Mouse (Mus musculus): ENCODE data around the gene Tk1. TPM values are rescaled to one million over a fixed set of nuclear protein-coding genes. Genes with fewer than 3 reads are reported as not detected.
A peak's percentile ranks its signal among the peaks of the same experiment; 100 is the strongest.

Tk1 gene
- polyA plus RNA-seq, 1 experiment from 2014 or later, result 145 TPM

DNA sequence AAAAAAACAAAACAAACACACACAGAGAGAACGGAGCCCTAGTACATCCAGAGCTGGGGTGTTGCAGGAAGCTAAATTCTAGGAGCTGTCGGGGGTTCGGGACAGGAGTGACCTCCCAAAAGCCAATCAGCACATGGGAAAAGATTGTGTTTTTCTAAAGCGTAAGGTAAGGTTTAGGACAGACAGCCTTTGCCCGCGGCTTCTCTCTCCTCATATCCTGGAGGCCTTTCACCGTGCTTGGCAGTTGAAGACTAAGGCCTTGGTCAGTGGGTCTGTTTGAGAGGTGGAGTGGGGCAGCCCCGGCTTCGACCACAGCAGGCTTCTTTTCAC, 43.2 kb downstream of the Tk1 start:
- Histone ChIP-seq H3K4me3 (peak overlapping the region; percentile 92), H3K27ac (peak overlapping the region; percentile 100), H3K4me1 (peaks cover 76% of the 10 kb centered on the region), H3K9ac (peak overlapping the region; percentile 90), H3K36me3 (peaks cover 52% of the 10 kb centered on the region), H3K4me2 (peak overlapping the region; percentile 95), H3K27me3 (replicated peaks) (no peaks in the 10 kb centered on the region; the same call in none of the 2 replicates), H3K9me3 (replicated peaks) (no peaks in the 10 kb centered on the region)
- no peak for ATAC-seq
- 8% methylated on average over 9 of the region's 9 CpGs for WGBS (ENCODE audit: insufficient replicate concordance)

DNA sequence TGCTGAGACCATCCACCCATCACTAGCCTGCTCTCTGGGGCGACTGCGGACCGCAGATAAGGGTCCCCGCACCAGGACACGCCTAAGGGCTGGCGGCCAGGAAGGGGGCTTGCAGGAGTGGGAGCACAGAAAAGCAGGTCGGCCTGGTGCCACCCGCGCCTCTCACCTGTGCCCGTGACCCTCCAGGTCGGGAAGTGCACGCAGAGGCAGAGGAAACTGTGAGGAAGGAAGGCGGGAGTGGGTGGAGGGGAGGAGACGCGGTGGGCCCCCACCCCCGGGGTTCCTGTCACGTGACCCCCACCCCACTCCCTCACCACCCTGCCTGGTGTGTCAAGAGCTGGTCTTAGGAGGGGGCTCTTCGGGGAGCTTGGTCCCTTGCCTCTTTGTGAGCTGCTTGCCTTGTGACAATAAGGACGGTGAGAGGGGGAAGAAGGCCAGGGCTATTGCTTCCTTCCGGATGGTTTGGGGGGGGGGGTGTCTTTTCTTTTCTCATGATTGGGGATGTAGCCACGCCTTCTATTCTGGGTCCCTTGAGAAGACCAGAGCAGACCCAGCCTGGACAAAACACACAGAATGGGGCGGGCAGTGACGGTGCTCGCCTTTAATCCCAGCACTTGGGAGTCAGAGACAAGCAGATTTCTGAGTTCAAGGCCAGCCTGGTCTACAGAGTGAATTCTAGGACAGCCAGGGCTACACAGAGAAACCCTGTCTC, 43.7 kb downstream of the Tk1 start, which contains the start of the genes Tmc8 and Tmc6:
Tmc8 (plus strand) TSS at position 84 of the 712 bp plus-strand sequence.
Tmc6 (minus strand) TSS at position 206 of the 712 bp plus-strand sequence.
- 3% methylated on average over 24 of the region's 24 CpGs for WGBS (ENCODE audit: insufficient replicate concordance)
- peak within 1 kb of the TSS; percentile 95 for H3K4me2 ChIP-seq
- H3K4me3 ChIP-seq, result peak within 1 kb of the TSS; percentile 92
- H3K27me3 ChIP-seq (replicated peaks), result no peaks in the 10 kb centered on the region; the same call in none of the 2 replicates
- peak; percentile 69 for ATAC-seq
- no peaks in the 10 kb centered on the region for H3K9me3 ChIP-seq (replicated peaks)
- peaks cover 81% of the 10 kb centered on the region for H3K4me1 ChIP-seq
- H3K36me3 ChIP-seq, result peaks cover 52% of the 10 kb centered on the region
- H3K27ac ChIP-seq, result peak within 1 kb of the TSS; percentile 100
- H3K9ac ChIP-seq, result peak within 1 kb of the TSS; percentile 90

DNA sequence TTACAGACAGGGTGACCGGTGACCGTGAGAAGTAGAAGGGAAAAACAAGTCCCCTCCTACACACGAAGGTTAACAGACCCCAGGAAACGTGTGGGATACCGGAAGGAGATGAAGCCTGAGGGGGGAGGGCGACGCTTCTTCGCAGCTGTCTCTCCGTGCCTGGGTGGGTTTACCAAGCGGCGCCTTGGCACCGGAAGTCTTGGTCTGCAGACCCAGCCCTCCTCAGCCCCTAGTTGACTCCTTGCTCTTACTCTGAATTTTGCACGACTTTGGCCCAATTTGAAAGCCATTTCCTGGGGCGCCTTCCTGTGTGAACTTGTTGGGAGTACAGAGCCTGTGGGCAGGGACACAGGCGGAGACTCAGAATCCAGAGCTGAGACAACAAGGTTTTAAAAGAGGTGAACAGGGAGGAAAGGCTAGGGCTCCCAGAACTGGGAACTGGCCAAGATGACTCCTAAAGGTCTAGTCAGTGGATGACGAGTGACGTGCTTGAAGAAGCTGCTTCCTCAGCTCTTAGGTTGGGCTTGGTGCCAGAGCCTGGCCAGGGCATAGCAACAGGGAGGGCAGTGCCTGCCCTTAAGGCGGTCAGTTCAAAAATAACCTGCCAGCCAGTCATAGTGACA, 44.6 kb downstream of the Tk1 start:
- no peaks in the 10 kb centered on the region; the same call in none of the 2 replicates for H3K27me3 ChIP-seq (replicated peaks)
- H3K27ac ChIP-seq, result peak overlapping the region; percentile 100
- H3K36me3 ChIP-seq, result peaks cover 52% of the 10 kb centered on the region
- peaks cover 82% of the 10 kb centered on the region for H3K4me1 ChIP-seq
- H3K9me3 ChIP-seq (replicated peaks), result no peaks in the 10 kb centered on the region
- WGBS (ENCODE audit: insufficient replicate concordance), result 2% methylated on average over 18 of the region's 18 CpGs
- H3K9ac ChIP-seq, result peak overlapping the region; percentile 90
- ATAC-seq, result 0 out of 2 replicates have a peak, but pooled peaks have one; percentile 4
- H3K4me3 ChIP-seq, result peak overlapping the region; percentile 92
- peak overlapping the region; percentile 95 for H3K4me2 ChIP-seq

DNA sequence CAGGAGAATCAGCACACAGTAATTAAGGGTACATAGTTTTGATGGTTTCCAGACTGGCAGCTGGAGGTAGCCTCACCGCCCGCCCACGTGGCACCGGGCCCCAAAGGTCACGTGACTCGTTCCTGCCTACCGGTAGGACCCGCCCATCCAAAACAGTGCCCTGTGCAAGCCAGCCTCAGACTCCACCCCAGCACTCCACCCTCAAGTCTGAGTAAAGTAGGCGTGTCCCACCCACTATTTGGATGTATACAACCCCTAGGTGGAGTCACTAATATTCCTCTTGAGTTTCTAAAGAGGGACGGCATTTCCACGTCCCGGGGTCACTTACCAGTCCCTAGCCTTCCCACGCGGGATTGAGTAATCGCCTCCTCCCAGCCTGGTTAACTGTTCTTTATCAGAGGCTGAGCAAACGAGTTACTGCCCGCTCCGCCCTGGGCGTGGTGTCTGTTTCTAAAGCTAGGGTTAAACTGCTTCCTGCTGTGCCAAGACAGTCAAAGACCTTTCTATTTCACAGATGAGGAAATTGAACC, 45.2 kb downstream of the Tk1 start:
- Histone ChIP-seq H3K27me3 (replicated peaks) (no peaks in the 10 kb centered on the region; the same call in none of the 2 replicates), H3K9ac (peak overlapping the region; percentile 90), H3K27ac (peak overlapping the region; percentile 100), H3K4me3 (peak overlapping the region; percentile 92), H3K9me3 (replicated peaks) (no peaks in the 10 kb centered on the region), H3K4me1 (peaks cover 82% of the 10 kb centered on the region), H3K36me3 (peaks cover 52% of the 10 kb centered on the region), H3K4me2 (peak overlapping the region; percentile 95)
- WGBS (ENCODE audit: insufficient replicate concordance), result under 1% methylated on average over 19 of the region's 19 CpGs
- peak; percentile 79 for ATAC-seq

DNA sequence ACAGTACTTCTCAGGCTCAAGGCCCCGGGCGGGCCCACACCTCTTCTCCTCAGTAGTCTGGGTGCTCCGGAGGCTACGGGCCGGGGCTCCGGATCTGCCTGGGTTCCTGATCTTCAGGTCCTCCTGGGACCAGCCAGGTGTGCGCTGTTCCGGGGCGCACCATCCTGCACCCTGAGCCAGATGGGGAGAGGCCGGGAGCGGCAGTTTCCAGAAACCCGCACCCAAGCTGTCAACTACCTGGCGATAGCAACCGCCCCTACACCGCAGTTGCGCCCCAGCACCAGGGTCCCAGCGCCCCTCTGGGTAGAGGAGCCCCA, 45.7 kb downstream of the Tk1 start:
- H3K4me2 ChIP-seq, result peak overlapping the region; percentile 95
- WGBS (ENCODE audit: insufficient replicate concordance), result under 1% methylated on average over 17 of the region's 17 CpGs
- H3K36me3 ChIP-seq, result peaks cover 52% of the 10 kb centered on the region
- H3K27ac ChIP-seq, result peak overlapping the region; percentile 100
- H3K9me3 ChIP-seq (replicated peaks), result no peaks in the 10 kb centered on the region
- ATAC-seq, result peak; percentile 5; the same call in 1 of the 2 replicates
- peak overlapping the region; percentile 90 for H3K9ac ChIP-seq
- H3K4me1 ChIP-seq, result peaks cover 79% of the 10 kb centered on the region
- H3K27me3 ChIP-seq (replicated peaks), result no peaks in the 10 kb centered on the region; the same call in none of the 2 replicates
- peak overlapping the region; percentile 92 for H3K4me3 ChIP-seq

DNA sequence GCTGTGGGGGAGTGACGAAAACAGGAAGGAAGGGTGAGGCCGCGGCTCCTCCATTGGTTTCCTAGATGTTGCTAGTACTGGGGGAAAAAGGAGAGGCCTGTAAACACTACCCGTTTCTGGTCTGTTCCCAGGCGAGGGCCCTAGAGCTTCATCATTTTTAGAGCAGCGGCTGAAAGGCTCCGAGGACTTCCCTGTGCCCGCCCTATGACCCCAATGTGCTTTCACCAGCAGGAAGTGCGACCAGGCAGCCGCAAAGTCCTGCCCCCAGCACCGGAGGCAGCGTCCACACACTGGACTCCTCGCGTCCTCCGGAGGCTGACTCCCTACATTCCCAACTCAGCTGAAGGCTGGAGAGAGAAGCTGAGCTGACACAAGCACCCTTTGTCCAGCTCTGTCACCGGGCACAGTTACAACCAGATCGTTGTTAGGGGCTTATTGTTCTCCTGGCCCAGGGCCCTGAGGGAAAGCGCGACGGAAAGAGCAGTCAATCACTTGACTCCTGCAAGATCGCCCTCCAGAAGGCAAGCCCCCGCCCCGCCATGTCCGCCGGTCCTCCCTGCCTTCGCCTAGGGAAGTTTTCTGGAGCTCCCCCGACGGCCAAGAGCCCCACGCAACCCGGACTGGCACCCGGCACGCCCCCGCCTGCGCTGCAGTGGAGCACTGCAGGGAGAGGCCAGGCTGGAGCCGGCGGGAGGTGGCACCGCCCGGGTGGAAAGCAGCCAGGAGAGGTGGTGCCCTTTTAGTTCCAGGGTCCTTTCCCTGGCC, 46.3 kb downstream of the Tk1 start:
- Histone ChIP-seq H3K4me3 (peak overlapping the region; percentile 92), H3K27ac (peak overlapping the region; percentile 100), H3K36me3 (peaks cover 52% of the 10 kb centered on the region), H3K27me3 (replicated peaks) (no peaks in the 10 kb centered on the region; the same call in none of the 2 replicates), H3K9me3 (replicated peaks) (no peaks in the 10 kb centered on the region), H3K4me2 (peak overlapping the region; percentile 95), H3K9ac (peak overlapping the region; percentile 90), H3K4me1 (peaks cover 74% of the 10 kb centered on the region)
- ATAC-seq, result 0 out of 2 replicates have a peak, but pooled peaks have one; percentile 22
- under 1% methylated on average over 38 of the region's 38 CpGs for WGBS (ENCODE audit: insufficient replicate concordance)

DNA sequence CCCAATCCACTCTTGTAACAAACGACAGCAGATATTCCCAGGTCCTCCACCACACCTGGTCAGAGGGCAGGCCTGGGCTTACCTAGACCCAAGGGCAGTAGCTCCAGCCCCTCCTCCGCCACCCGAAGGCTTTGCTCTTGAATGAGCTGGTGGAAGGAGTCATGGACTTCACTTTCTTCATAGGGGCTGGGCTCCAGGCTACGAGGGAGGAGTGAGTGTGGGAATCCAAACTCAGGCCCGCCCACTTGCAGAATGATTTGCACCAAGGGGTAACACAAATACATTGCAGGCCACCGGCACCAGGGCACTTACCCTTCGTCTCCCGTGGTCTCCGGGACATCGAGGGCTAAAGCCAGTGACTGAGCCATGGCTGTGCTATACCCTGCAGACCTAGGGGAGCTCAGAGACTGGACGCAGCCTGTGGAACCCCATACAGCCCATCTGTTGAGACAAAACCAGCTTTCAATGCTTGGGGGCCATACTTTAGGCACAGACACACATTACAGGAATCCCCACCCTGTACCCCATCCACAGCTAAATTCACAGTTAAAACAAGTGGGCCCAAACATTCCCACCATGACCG, 47.0 kb downstream of the Tk1 start:
- H3K4me2 ChIP-seq, result peak overlapping the region; percentile 95
- no peaks in the 10 kb centered on the region; the same call in none of the 2 replicates for H3K27me3 ChIP-seq (replicated peaks)
- ATAC-seq, result no peak
- 33% methylated on average over 12 of the region's 12 CpGs for WGBS (ENCODE audit: insufficient replicate concordance)
- H3K27ac ChIP-seq, result peak overlapping the region; percentile 100
- peaks cover 52% of the 10 kb centered on the region for H3K36me3 ChIP-seq
- H3K4me3 ChIP-seq, result peak overlapping the region; percentile 92
- no peaks in the 10 kb centered on the region for H3K9me3 ChIP-seq (replicated peaks)
- H3K4me1 ChIP-seq, result peaks cover 67% of the 10 kb centered on the region
- peak overlapping the region; percentile 90 for H3K9ac ChIP-seq

DNA sequence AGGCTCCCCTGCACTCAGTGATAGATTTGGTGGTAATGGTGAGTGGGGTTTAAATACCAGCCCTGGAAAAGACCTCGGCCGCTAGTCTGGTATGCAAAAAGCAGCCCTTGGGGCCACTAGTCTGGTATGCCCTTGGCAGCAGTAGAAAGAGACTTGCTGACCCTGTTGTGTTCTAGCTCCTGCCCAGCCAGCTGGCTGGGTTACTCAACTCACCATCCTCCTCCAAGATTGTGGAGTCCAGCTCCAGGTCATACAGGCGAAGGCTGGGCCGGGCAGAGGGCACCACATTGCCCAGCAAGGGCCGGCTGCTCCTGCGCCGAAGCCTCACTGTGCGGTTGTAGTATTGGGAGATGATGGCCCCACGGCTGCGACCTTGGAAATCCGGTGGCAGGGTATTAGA, 47.9 kb downstream of the Tk1 start:
- H3K4me1 ChIP-seq, result peaks cover 64% of the 10 kb centered on the region
- peak overlapping the region; percentile 90 for H3K9ac ChIP-seq
- H3K36me3 ChIP-seq, result peaks cover 58% of the 10 kb centered on the region
- H3K27me3 ChIP-seq (replicated peaks), result no peaks in the 10 kb centered on the region; the same call in 1 of the 2 replicates
- ATAC-seq, result no peak
- H3K4me3 ChIP-seq, result peak overlapping the region; percentile 92
- H3K4me2 ChIP-seq, result peak overlapping the region; percentile 95
- 92% methylated on average over 11 of the region's 11 CpGs for WGBS (ENCODE audit: insufficient replicate concordance)
- no peaks in the 10 kb centered on the region for H3K9me3 ChIP-seq (replicated peaks)
- H3K27ac ChIP-seq, result peak overlapping the region; percentile 100

DNA sequence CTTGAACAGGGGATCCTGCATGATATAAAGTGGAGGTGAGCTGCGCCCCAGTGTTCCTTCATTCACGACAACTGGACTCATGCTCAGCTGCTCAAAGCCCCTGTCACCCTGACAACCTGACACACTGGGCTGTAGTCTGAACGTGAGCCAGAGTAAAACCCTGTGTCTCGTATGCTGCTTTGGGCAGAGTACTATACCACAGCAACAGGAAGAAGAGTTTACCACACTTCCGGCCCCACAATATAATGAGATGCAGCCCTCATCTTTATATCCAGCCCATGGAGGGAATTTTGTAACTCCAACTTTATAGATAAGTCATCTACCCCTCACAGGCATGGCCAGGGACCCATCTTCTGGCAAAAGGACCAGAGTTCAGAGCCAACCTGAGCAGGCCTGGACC, 48.8 kb downstream of the Tk1 start:
- H3K4me1 ChIP-seq, result peaks cover 58% of the 10 kb centered on the region
- 79% methylated on average over 5 of the region's 5 CpGs for WGBS (ENCODE audit: insufficient replicate concordance)
- peaks cover 68% of the 10 kb centered on the region for H3K36me3 ChIP-seq
- H3K4me3 ChIP-seq, result 0 out of 2 replicates have a peak overlapping the region, but pooled peaks have one; percentile 92
- H3K27me3 ChIP-seq (replicated peaks), result no peaks in the 10 kb centered on the region; the same call in 1 of the 2 replicates
- peak overlapping the region; percentile 95 for H3K4me2 ChIP-seq
- peak overlapping the region; percentile 100 for H3K27ac ChIP-seq
- no peak for ATAC-seq
- H3K9me3 ChIP-seq (replicated peaks), result no peaks in the 10 kb centered on the region
- 0 out of 2 replicates have a peak overlapping the region, but pooled peaks have one; percentile 90 for H3K9ac ChIP-seq

DNA sequence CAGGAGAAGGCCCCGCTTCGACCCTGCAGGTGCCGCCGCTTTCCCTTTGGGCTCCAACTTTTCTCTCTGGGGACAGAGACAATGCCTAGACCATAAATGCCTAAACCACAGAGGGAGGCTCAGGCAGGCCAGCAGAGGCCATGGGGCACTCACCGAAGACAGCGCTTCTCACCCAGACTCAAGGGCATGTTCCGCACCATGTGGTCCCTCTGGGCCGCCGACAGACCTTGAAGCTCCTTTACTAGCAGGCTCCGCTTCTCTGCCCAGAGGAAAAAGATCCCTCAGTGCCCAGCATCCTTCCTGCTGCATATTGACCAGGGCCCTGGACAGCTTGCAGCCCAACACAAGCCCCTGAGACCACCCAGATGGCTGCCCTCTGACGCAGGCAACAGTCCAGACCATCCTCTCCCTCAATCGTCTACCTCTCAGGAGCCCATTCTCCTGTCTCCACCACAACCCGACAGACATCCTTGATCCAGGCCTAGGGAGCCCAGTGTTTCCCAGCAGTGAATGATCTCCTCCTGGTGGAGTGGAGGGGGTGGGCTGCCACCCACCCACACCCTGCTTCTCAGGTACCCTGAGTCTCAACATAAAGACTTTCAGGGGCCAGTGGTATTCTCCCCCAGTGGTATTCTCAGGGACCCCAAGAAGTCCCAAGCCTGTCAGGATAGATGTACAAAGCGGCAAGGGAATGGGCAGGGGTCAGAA, 49.7 kb downstream of the Tk1 start:
- Histone ChIP-seq H3K4me1 (peaks cover 49% of the 10 kb centered on the region), H3K9ac (no peak overlapping the region), H3K36me3 (peaks cover 76% of the 10 kb centered on the region), H3K27ac (no peak overlapping the region), H3K4me2 (peak overlapping the region; percentile 2; the same call in 1 of the 2 replicates), H3K27me3 (replicated peaks) (no peaks in the 10 kb centered on the region), H3K9me3 (replicated peaks) (no peaks in the 10 kb centered on the region), H3K4me3 (no peak overlapping the region)
- 94% methylated on average over 14 of the region's 14 CpGs for WGBS (ENCODE audit: insufficient replicate concordance)
- ATAC-seq, result no peak

DNA sequence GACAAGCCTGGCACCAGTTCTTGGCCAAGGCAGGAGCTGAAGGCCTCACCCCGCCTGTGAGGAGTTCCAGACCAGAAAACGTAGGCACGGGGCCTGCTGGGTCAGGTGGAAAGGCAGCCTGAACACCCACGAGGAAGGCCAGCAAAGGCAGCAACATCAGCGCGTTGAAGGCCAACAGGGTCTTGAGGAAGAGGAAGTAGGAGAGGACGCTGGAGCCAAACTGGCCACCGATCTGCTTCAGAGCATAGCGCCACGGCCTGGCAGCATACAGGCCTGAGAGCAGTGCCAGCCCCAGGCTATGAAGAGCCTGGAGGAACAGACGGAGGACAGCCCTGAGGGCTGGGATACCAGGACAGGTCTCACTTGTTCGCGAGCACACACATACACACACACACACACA, 50.4 kb downstream of the Tk1 start:
- Histone ChIP-seq H3K4me2 (no peak overlapping the region), H3K27me3 (replicated peaks) (no peaks in the 10 kb centered on the region), H3K4me1 (peaks cover 45% of the 10 kb centered on the region), H3K36me3 (peaks cover 83% of the 10 kb centered on the region), H3K9ac (no peak overlapping the region), H3K9me3 (replicated peaks) (no peaks in the 10 kb centered on the region), H3K27ac (no peak overlapping the region), H3K4me3 (no peak overlapping the region)
- no peak for ATAC-seq
- 74% methylated on average over 11 of the region's 13 CpGs for WGBS (ENCODE audit: insufficient replicate concordance)

Data from liver, embryonic 12.5 days (tissue).